Mouse (Mus musculus): ENCODE measurements around the gene Lipa. TPM values are rescaled to one million over a fixed set of nuclear protein-coding genes. Genes with fewer than 3 reads are reported as not detected.

Lipa gene
- polyA plus RNA-seq, 2 experiments = 22.7 to 40.4 TPM

DNA sequence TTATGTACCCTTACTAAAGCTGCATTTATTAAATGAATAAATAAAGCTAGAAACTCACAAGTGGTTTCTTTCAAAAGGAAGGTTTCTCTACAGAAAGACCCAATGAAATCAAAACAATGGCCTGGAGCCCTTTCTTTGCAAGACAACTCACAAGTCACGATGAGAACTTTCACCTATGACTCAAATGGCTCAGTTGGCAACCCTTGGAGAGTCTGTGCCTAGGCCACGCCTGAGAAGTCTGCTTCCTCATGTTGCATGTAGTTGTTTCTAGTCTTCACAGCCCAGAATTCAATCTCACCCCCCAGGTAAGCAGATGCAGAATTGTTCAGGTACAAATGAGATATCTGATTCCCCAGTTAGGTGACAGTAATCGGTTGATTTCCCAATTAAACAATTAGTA lies 7.6 kb downstream of the Lipa start:
- Histone ChIP-seq H3K27me3 (ENCODE audit: control insufficient read depth, insufficient read depth, low read length) (no peaks in the 10 kb centered on the region), H3K4me3 (ENCODE audit: insufficient read depth in 1 of 2, low read depth in 2 of 2, low read length in 2 of 2) (no peak overlapping the region), H3K9me3 (ENCODE audit: control insufficient read depth, low read length) (no peaks in the 10 kb centered on the region), H3K27ac (no peak overlapping the region), H3K4me1 (replicated peaks; ENCODE audit: control insufficient read depth in 2 of 2, insufficient read depth in 2 of 2, low read length in 1 of 2) (peaks cover 0 to 12% of the 10 kb centered on the region in 2 experiments; a peak in 2 of 4 replicates), H3K36me3 (replicated peaks; ENCODE audit: control insufficient read depth, insufficient read depth, low read depth) (no peaks in the 10 kb centered on the region; the same call in 1 of the 2 replicates), H3K4me2 (ENCODE audit: low read depth) (no peak overlapping the region), H3K9ac (replicated peaks) (no peak overlapping the region)
- DNase-seq (ENCODE audit: low read depth in 3 of 3, low spot score in 3 of 3) = no peak
- TF ChIP-seq EP300 (IDR thresholded peaks at IDR 0.05; ENCODE audit: low read depth) (no peak), CTCF (IDR thresholded peaks at IDR 0.05; ENCODE audit: low read depth) (no peak)
- ATAC-seq (ENCODE audit: insufficient read depth) = no peak
- WGBS (ENCODE audit: insufficient replicate concordance) = 63% methylated on average over 3 of the region's 3 CpGs

DNA sequence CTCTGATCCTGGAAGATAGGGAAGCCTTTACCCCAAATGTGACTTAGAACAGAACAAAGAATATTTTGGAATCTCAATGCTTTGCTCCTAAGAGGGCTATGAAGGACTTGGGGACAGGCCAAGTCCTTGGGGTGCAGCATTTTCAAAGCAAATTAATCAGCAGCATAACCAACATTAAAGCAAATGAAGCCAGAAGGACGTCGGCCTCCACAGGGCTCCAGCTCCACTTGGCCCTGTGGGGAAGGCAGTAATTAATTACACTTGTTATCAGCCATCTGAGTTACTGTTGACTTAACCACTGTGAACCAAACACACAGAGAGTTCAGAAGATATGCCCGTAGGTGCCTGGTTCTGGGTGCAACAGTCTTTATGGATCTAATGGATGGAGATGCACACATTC lies 8.5 kb downstream of the Lipa start:
- peaks cover 0 to 9% of the 10 kb centered on the region in 2 experiments; a peak in 2 of 4 replicates for H3K4me1 ChIP-seq (replicated peaks; ENCODE audit: control insufficient read depth in 2 of 2, insufficient read depth in 2 of 2, low read length in 1 of 2)
- WGBS (ENCODE audit: insufficient replicate concordance) = 61% methylated on average over 3 of the region's 3 CpGs
- H3K9ac ChIP-seq (replicated peaks) = no peak overlapping the region
- no peaks in the 10 kb centered on the region; the same call in 1 of the 2 replicates for H3K36me3 ChIP-seq (replicated peaks; ENCODE audit: control insufficient read depth, insufficient read depth, low read depth)
- ATAC-seq (ENCODE audit: insufficient read depth) (no peak), DNase-seq (ENCODE audit: low read depth in 3 of 3, low spot score in 3 of 3) (no peak)
- H3K27ac ChIP-seq = no peak overlapping the region
- H3K27me3 ChIP-seq (ENCODE audit: control insufficient read depth, insufficient read depth, low read length) = no peaks in the 10 kb centered on the region
- no peak for TF ChIP-seq CTCF (IDR thresholded peaks at IDR 0.05; ENCODE audit: low read depth)
- TF ChIP-seq EP300 (IDR thresholded peaks at IDR 0.05; ENCODE audit: low read depth) = no peak
- H3K4me3 ChIP-seq (ENCODE audit: insufficient read depth in 1 of 2, low read depth in 2 of 2, low read length in 2 of 2) = no peak overlapping the region
- H3K4me2 ChIP-seq (ENCODE audit: low read depth) = no peak overlapping the region
- H3K9me3 ChIP-seq (ENCODE audit: control insufficient read depth, low read length) = no peaks in the 10 kb centered on the region

DNA sequence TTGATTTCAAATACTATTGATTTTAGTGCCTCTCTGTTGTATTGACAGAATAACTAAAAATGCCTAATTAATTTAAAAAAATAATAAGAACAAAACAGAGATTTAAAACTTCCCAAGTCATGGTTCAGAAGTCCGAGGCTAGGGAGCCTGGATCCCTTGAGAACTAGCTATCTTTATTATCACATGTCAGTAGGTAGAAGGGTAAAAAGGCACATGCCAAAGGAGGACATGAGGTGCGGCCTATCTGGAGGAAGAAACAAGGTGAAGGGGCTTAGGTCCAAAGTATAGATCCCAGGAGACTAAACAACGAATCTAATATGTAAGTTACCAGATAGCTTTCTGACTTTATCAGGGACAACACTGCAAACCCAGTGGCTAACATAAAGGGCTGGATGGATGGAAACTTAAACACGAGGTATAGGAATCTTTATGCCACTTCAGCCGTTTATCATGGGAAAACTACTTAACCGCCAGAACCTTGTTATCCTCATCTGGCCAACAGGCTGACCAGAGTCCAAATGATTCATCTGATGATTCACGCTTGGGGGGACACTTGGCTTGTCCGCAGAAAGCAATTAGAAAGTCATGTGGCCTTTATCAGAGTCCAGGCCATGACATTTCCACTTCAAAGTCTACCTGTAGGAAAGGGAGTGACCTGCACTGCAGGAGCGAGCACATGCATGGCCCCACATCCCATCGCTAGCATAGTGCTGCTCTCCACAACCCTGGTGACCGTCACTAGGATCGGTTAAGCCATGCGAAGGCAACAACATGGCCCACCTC lies 9.3 kb downstream of the Lipa start:
- no peak for TF ChIP-seq EP300 (IDR thresholded peaks at IDR 0.05; ENCODE audit: low read depth)
- TF ChIP-seq CTCF (IDR thresholded peaks at IDR 0.05; ENCODE audit: low read depth) = no peak
- Histone ChIP-seq H3K27ac (no peak overlapping the region), H3K27me3 (ENCODE audit: control insufficient read depth, insufficient read depth, low read length) (no peaks in the 10 kb centered on the region), H3K4me3 (ENCODE audit: insufficient read depth in 1 of 2, low read depth in 2 of 2, low read length in 2 of 2) (no peak overlapping the region), H3K4me2 (ENCODE audit: low read depth) (no peak overlapping the region), H3K36me3 (replicated peaks; ENCODE audit: control insufficient read depth, insufficient read depth, low read depth) (no peaks in the 10 kb centered on the region; the same call in 1 of the 2 replicates), H3K9me3 (ENCODE audit: control insufficient read depth, low read length) (no peaks in the 10 kb centered on the region), H3K4me1 (replicated peaks; ENCODE audit: control insufficient read depth in 2 of 2, insufficient read depth in 2 of 2, low read length in 1 of 2) (peaks cover 0 to 9% of the 10 kb centered on the region in 2 experiments; a peak in 2 of 4 replicates), H3K9ac (replicated peaks) (no peak overlapping the region)
- WGBS (ENCODE audit: insufficient replicate concordance) = 70% methylated on average over 13 of the region's 13 CpGs
- ATAC-seq (ENCODE audit: insufficient read depth) (no peak), DNase-seq (ENCODE audit: low read depth in 3 of 3, low spot score in 3 of 3) (no peak)

DNA sequence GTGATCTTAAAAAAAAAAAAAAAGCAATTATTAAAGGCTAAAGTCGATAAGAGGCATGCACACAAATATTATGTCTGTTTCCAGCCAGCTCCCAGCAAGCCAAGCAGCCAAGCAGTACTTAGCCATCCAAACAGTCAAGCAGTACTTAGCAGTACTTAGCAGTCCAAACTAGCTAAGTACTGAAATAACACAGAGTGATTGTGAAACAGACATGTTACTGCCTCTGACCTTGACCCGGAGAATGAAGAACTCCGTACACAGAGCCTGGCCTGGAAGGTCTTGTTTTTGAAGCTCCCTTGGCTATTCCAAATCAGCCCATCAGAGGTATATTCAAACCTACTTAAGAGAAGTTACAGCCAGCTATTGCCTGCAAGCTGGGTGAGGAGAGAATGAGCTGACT lies 10.1 kb downstream of the Lipa start:
- Histone ChIP-seq H3K36me3 (replicated peaks; ENCODE audit: control insufficient read depth, insufficient read depth, low read depth) (no peaks in the 10 kb centered on the region; the same call in 1 of the 2 replicates), H3K4me3 (ENCODE audit: insufficient read depth in 1 of 2, low read depth in 2 of 2, low read length in 2 of 2) (no peak overlapping the region), H3K4me1 (replicated peaks; ENCODE audit: control insufficient read depth in 2 of 2, insufficient read depth in 2 of 2, low read length in 1 of 2) (peaks cover 0 to 9% of the 10 kb centered on the region in 2 experiments; a peak in 2 of 4 replicates), H3K9me3 (ENCODE audit: control insufficient read depth, low read length) (no peaks in the 10 kb centered on the region), H3K27me3 (ENCODE audit: control insufficient read depth, insufficient read depth, low read length) (no peaks in the 10 kb centered on the region), H3K27ac (no peak overlapping the region), H3K4me2 (ENCODE audit: low read depth) (no peak overlapping the region), H3K9ac (replicated peaks) (no peak overlapping the region)
- ATAC-seq (ENCODE audit: insufficient read depth) = no peak
- WGBS (ENCODE audit: insufficient replicate concordance) = 69% methylated on average over 3 of the region's 3 CpGs
- TF ChIP-seq EP300 (IDR thresholded peaks at IDR 0.05; ENCODE audit: low read depth) (no peak), CTCF (IDR thresholded peaks at IDR 0.05; ENCODE audit: low read depth) (no peak)
- DNase-seq (ENCODE audit: low read depth in 3 of 3, low spot score in 3 of 3) = no peak

DNA sequence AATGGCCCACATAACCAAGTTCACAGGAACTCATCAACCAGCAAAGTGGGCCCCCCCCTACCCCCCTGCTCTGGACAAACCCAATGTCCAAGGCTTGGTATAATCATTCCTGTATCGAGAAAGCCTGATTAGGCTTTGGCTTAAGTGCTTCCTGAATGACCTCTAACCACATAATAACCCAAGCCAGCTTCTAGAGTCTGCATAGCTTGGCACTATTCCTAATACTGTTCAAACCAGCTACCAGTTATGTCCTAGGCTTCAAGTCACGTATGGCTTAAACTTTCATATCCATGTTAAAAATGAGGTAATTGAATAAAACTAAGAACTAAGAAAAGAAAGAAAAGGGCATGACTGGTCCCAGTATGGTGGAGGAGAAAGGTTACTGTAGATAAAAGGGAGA lies 10.9 kb downstream of the Lipa start:
- Histone ChIP-seq H3K4me2 (ENCODE audit: low read depth) (no peak overlapping the region), H3K36me3 (replicated peaks; ENCODE audit: control insufficient read depth, insufficient read depth, low read depth) (no peaks in the 10 kb centered on the region), H3K4me3 (ENCODE audit: insufficient read depth in 1 of 2, low read depth in 2 of 2, low read length in 2 of 2) (no peak overlapping the region), H3K9me3 (ENCODE audit: control insufficient read depth, low read length) (no peaks in the 10 kb centered on the region), H3K27me3 (ENCODE audit: control insufficient read depth, insufficient read depth, low read length) (no peaks in the 10 kb centered on the region), H3K27ac (no peak overlapping the region), H3K9ac (replicated peaks) (no peak overlapping the region), H3K4me1 (replicated peaks; ENCODE audit: control insufficient read depth in 2 of 2, insufficient read depth in 2 of 2, low read length in 1 of 2) (peaks cover 0 to 9% of the 10 kb centered on the region in 2 experiments; a peak in 2 of 4 replicates)
- WGBS (ENCODE audit: insufficient replicate concordance) = 59% methylated on average over 2 of the region's 2 CpGs
- TF ChIP-seq EP300 (IDR thresholded peaks at IDR 0.05; ENCODE audit: low read depth) (no peak), CTCF (IDR thresholded peaks at IDR 0.05; ENCODE audit: low read depth) (no peak)
- DNase-seq (ENCODE audit: low read depth in 3 of 3, low spot score in 3 of 3) (no peak), ATAC-seq (ENCODE audit: insufficient read depth) (no peak)

Data from liver, embryonic 14.5 days (tissue).